Mouse (Mus musculus) intestine, postnatal 0 days (tissue): ENCODE results near the gene Sfmbt1. TPM values are rescaled to one million over a fixed set of nuclear protein-coding genes. Genes with fewer than 3 reads are reported as not detected.

Experiments used
- ATAC-seq: fragments of 200-750 bp; cut with Nextera tagmentation; 2 replicates; pipeline ENCODE4 v1.8.0; 2017; ENCODE audit warnings: mild to moderate bottlenecking, moderate TSS enrichment, moderate library complexity
- H3K27ac ChIP-seq: fragments of 300-500 bp; sonication (generic); 2 replicates; pipeline ENCODE4 v1.5.1; 2014; ENCODE audit warnings: mild to moderate bottlenecking, low read depth, low read length, moderate library complexity
- H3K27me3 ChIP-seq: fragments of 300-500 bp; sonication (generic); replicated peaks from 2 replicates; pipeline ENCODE4 v1.6.1; 2014; ENCODE audit warnings: low read length, mixed read lengths; ENCODE audit not compliant: control insufficient read depth, insufficient read depth
- H3K36me3 ChIP-seq: fragments of 300-500 bp; sonication (generic); 2 replicates; pipeline ENCODE4 v1.6.1; 2014; ENCODE audit warnings: mild to moderate bottlenecking, moderate library complexity; ENCODE audit not compliant: control insufficient read depth, insufficient read depth
- H3K4me1 ChIP-seq: fragments of 300-500 bp; sonication (generic); replicated peaks from 2 replicates; pipeline ENCODE4 v1.6.1; 2014; ENCODE audit warnings: antibody characterized with exemption, low read length, mixed read lengths; ENCODE audit not compliant: control insufficient read depth, insufficient read depth
- H3K4me2 ChIP-seq: fragments of 300-500 bp; sonication (generic); replicated peaks from 2 replicates; pipeline ENCODE4 v1.6.1; 2014; ENCODE audit warnings: low read depth, mild to moderate bottlenecking, moderate library complexity
- H3K4me3 ChIP-seq: fragments of 300-500 bp; sonication (generic); 2 replicates; pipeline ENCODE4 v1.5.1; 2014; ENCODE audit warnings: low read depth, low read length
- H3K9ac ChIP-seq: fragments of 300-500 bp; sonication (generic); 2 replicates; pipeline ENCODE4 v1.6.1; 2014; ENCODE audit warnings: mild to moderate bottlenecking, low read depth, low read length
- H3K9me3 ChIP-seq: fragments of 300-500 bp; sonication (generic); 2 replicates; pipeline ENCODE4 v1.6.1; 2016; ENCODE audit warnings: mixed run types; ENCODE audit not compliant: control insufficient read depth
- CTCF ChIP-seq: sonication (generic); IDR thresholded peaks from 2 replicates; pipeline ENCODE4 v1.5.1; 2016; ENCODE audit warnings: low read depth, mild to moderate bottlenecking, control low read depth, antibody characterized with exemption, moderate library complexity
- WGBS: fragments of 180-500 bp; shearing (Covaris S2); extraction: QIAGEN DNeasy Blood & Tissue Kit; methylation state at CpG from one replicate; pipeline ENCODE4 v1.1.7; 2014; 5-methylcytosine and 5-hydroxymethylcytosine counted together
- polyA plus RNA-seq: library from polyadenylated mRNA; unstranded; fragments of >200 nt; fragmentation: Nextera tagmentation; extraction: Ambion mirVana; gene quantifications from 2 replicates; pipeline ENCODE4 v1.2.1, GENCODE M21; 2015

Gene Sfmbt1
- 11.4 and 14.6 TPM in 2 replicates for polyA plus RNA-seq

- Histone ChIP-seq H3K4me2 (peak within 1 kb of the TSS; percentile 94), H3K9me3 (no peaks in the 10 kb centered on the region), H3K27me3 (no peaks in the 10 kb centered on the region), H3K4me1 (no peaks in the 10 kb centered on the region), H3K9ac (peak within 1 kb of the TSS; percentile 84), H3K36me3 (no peaks in the 10 kb centered on the region), H3K27ac (peak within 1 kb of the TSS; percentile 93), H3K4me3 (peak within 1 kb of the TSS; percentile 70)
- TF ChIP-seq CTCF = no peak; the same call in 1 of the 2 replicates
- 2% methylated on average over 70 of the region's 87 CpGs for WGBS
- ATAC-seq = peak; percentile 42
These were observed at the start of gene Sfmbt1 for GRCm38 (mm10) chr14:30714799-30715617. Gene Sfmbt1 (plus strand): TSS chr14:30714849.

- no peak overlapping the region for H3K4me2 ChIP-seq
- no peaks in the 10 kb centered on the region for H3K9me3 ChIP-seq
- no peak overlapping the region for H3K4me3 ChIP-seq
- no peak overlapping the region for H3K9ac ChIP-seq
- ATAC-seq = no peak
- 72% methylated on average over 3 of the region's 3 CpGs for WGBS
- H3K27me3 ChIP-seq = no peaks in the 10 kb centered on the region
- peaks cover 70% of the 10 kb centered on the region for H3K36me3 ChIP-seq
- H3K4me1 ChIP-seq = no peaks in the 10 kb centered on the region
- no peak for TF ChIP-seq CTCF
- H3K27ac ChIP-seq = no peak overlapping the region
These were observed 48.6 kb upstream of the Sfmbt1 start for GRCm38 (mm10) chr14:30666061-30666460.

GRCm38 (mm10) chr14:30666604-30667003 is 48.0 kb upstream of the Sfmbt1 start:
- Histone ChIP-seq H3K9me3 (no peaks in the 10 kb centered on the region), H3K36me3 (peaks cover 68% of the 10 kb centered on the region), H3K4me2 (no peak overlapping the region), H3K4me1 (no peaks in the 10 kb centered on the region), H3K27ac (no peak overlapping the region), H3K9ac (no peak overlapping the region), H3K27me3 (no peaks in the 10 kb centered on the region), H3K4me3 (no peak overlapping the region)
- 76% methylated on average over 4 of the region's 4 CpGs for WGBS
- no peak for ATAC-seq
- no peak for TF ChIP-seq CTCF

- H3K4me3 ChIP-seq = no peak overlapping the region
- no peak for ATAC-seq
- no peaks in the 10 kb centered on the region for H3K27me3 ChIP-seq
- no peak overlapping the region for H3K9ac ChIP-seq
- no peak for TF ChIP-seq CTCF
- 90% methylated on average over 6 of the region's 6 CpGs for WGBS
- H3K27ac ChIP-seq = no peak overlapping the region
- H3K9me3 ChIP-seq = no peaks in the 10 kb centered on the region
- no peak overlapping the region for H3K4me2 ChIP-seq
- H3K36me3 ChIP-seq = peaks cover 68% of the 10 kb centered on the region
- no peaks in the 10 kb centered on the region for H3K4me1 ChIP-seq
These were observed 44.5 kb upstream of the Sfmbt1 start for GRCm38 (mm10) chr14:30670161-30670560.

DNA sequence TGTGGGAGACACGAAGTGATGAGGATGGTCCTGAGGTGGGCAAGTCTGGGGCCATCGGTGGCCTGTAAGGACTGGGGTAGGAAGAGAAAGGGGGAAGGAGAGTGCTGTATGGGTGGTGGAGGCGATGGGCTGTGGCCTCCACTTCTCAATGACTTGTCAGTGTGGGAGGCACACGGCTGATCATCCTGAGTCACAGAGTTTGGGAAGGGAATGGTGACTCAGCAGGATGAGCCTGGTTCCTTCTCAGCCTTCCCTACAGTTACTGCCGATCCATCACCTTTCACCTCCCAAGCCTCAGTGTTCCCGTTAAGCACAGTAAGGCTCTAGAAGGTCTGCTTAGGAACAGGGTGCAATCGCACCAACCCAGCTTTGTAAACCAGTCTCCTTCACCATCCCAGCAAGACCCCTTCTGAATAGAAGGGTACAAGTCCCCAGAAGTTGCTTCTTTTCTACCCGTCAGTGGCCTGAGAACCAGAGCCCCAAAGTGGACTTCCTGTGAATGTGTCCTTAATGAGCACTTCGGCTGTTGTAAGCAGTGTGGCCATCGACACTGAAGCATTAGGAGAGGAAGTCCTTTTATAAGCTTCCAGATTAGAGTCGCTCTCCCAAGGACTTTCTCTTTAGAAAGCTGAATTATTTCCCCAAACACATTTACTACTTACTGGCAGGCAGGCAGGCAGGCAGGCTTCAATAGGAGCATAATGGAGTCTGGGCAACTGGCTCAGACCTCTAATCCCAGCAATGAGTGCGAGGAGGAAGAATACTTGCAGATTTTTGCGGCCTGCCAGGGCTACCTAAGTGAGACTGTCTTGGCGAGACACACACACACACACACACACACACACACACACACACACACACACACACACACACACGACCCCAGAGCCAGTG is 43.3 kb upstream of the Sfmbt1 start:
- Histone ChIP-seq H3K27ac (no peak overlapping the region), H3K9ac (no peak overlapping the region), H3K4me3 (no peak overlapping the region), H3K9me3 (no peaks in the 10 kb centered on the region), H3K4me1 (no peaks in the 10 kb centered on the region), H3K4me2 (no peak overlapping the region), H3K36me3 (peaks cover 71% of the 10 kb centered on the region), H3K27me3 (no peaks in the 10 kb centered on the region)
- no peak for ATAC-seq
- TF ChIP-seq CTCF = no peak
- 71% methylated on average over 15 of the region's 15 CpGs for WGBS

DNA sequence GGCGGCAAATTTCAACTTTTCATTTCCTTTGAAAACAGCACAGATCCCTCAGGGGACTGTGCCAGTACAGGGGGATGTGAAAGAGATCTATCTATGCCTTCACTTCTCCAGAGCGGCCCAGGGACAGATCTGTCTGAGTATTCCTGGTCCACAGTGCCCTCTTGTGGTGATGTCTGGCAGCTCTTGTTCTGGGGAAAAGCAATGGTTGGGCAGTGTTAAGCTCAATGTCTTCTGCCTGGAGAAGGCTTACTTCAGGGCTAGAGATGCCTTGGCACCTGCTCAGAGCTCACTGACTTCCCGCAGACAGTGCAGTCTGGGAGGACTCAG is 42.7 kb upstream of the Sfmbt1 start:
- WGBS = 7% methylated on average over 3 of the region's 3 CpGs
- peak; percentile 71 for ATAC-seq
- no peaks in the 10 kb centered on the region for H3K4me1 ChIP-seq
- H3K9ac ChIP-seq = no peak overlapping the region
- peak; percentile 95 for TF ChIP-seq CTCF
- no peak overlapping the region for H3K27ac ChIP-seq
- no peaks in the 10 kb centered on the region for H3K9me3 ChIP-seq
- H3K36me3 ChIP-seq = peaks cover 74% of the 10 kb centered on the region
- H3K4me3 ChIP-seq = no peak overlapping the region
- H3K4me2 ChIP-seq = no peak overlapping the region
- no peaks in the 10 kb centered on the region for H3K27me3 ChIP-seq
